Mouse (Mus musculus) c-Kit-positive CD71-positive TER-119-positive erythroid progenitor cells, embryonic 14.5 days (primary cell): Measurements from ENCODE around the gene Capn9.
A peak's percentile ranks its signal among the peaks of the same experiment; 100 is the strongest.

Source experiments
- DNase-seq: peaks from one replicate; pipeline ENCODE4 v3.0.0-alpha.2; 2013; ENCODE audit warnings: low spot score

The Capn9 gene

DNA sequence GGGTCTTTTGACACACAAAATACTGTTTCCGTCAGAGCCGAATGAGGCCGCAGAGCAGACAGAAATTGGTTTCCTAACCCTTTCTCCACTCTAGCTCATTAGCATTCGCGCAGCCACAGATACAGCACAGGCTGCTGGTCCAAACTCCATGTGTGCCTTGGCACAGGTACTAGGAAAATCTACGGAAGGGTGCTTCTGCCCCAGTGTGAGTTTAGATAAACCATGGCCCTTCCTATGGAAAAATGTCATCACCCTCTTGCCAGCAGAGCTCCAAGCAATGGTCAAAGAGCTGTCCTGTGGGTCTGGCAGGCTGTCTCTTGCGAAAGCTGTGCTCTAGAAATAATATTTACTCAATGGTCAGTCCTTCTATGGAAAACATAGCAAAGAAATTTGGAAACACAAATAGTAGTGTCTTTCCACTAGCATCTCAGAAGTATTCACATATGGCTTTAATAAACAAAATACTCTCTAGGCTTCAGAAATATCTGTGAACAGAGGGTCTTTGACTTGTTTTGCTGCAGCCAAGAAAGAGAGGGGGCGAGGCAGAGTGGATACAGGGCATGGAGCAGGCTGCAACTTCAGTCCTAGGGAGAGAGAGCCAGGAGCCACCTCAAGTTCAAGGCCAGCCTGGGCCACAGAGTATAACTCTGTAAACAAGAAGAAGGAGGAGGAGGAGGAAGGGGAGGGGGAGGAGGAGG, 4.0 kb upstream of the Capn9 start:
- no peak for DNase-seq

DNA sequence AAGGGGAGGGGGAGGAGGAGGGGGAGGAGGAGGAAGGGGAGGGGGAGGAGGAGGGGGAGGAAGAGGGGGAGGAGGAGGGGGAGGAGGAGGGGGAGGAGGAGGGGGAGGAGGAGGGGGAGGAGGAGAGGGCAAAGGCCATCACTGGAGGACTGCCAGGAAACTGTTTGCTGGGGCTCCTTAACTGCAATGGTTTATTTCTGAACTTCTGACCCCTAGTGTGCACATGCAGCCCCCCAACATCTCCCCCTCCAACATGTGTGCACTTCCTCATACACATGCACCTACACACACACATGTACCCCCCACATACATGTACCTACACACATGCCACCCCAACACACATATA, 3.5 kb upstream of the Capn9 start:
- DNase-seq = no peak

DNA sequence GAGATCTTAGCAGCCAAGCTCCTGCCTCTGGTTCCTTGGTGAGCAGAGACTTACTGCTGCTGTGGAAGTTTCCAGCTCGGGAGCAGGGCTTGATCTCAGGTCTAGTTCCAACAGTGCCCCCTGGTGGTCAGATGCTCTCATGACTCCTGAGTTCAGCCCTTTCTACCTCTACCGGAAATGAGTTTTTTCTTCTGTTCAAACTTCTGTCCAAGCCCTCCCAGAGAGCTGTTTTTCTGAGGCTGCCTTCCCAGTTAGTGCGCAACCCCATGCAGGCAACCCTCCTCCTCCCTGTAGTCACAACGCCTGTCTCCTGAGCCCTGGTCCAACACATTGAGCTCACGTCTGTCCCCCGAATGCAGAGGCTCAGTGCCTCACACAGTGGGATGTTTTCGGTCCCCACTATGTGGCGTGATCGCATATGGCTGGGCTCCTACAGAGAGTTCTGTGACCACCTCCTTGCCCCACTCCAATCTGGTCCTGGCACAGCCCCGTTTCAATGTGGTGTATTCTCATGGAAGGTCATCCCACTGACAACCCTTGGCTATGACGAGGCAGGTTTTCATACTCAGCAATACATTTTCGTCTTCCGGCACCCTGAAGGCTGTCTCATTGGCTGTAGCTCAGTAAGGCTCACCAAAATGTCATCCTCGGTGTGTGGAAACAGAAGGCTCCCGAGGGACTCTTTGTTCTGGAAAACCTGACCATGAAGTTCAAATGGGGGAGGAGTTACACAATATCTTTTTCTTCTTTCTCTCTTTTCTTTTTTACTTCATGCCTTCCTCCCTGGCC, 2.2 kb upstream of the Capn9 start:
- peak; percentile 75 for DNase-seq

DNA sequence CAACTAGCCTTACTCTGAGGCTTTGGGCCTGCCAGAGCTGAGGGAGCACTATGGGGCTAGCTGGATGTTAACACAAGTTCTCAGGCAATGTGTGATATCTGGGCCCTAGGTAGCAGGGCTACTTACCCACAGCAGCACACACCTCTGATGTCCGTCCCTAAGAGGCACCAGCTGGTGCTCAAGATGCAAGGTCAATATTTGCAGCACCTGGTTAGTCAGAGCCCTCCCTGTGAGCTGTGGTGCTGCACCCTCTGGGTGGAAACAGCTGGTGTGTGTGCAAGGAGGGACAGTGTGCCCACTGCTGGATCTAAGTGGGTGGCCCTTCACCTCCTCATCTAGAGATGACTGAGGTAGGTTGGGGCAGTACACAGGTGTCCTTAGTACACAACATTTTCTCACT, 840 bp downstream of the Capn9 start:
- no peak for DNase-seq

DNA sequence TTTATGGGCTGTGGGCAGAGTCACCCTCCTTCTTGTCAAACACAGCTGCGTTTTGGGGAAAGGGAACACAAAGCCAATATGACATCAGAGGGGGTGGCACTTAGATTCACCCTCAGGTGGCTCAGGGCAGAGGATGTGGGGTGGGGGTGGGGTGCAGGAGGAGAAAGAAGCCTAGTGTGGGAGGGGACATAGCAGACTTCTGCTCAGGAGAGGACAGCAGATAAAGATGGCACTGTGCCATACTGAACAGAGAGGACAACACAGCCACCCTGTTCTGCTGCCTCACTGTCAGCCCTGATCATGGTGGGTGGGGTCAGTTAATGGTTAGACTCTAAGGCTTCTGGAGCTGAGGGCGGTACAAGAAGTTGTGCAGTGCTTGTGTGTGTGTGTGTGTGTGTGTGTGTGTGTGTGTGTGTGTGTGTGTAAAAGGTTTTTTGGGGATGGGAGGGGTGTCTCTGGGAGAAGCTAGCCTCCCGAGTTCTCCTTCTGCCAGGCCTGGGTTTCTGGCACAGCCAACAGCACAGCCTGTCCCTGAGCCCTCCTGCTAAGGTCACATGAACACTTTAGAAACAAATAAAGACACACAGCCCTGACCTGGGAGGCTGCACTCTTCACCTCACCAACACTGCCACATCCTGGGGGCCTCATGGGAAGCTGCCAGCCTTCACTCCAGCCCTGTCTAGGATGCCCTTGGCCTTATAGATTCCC, 10.0 kb downstream of the Capn9 start:
- DNase-seq = no peak

DNA sequence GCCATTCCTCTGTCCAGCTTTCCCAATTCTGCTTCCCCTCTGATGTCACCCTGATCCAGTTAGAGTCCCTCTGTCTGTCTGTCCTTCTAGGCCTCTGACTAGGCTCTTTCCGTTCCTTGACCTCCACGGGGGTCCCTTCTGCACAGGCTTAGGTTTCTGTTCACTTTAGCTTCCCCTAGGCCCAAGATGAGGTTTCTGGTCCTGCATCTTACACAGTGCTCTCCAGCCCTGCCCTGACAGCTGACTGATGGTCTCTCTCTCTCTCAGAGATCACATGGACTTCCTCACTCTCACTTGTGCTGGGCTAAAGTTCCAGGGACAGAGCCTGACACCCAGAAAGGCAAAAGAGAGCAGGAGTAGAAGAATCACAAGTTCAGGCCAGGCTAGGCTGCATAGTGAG, 10.6 kb downstream of the Capn9 start:
- DNase-seq = no peak

DNA sequence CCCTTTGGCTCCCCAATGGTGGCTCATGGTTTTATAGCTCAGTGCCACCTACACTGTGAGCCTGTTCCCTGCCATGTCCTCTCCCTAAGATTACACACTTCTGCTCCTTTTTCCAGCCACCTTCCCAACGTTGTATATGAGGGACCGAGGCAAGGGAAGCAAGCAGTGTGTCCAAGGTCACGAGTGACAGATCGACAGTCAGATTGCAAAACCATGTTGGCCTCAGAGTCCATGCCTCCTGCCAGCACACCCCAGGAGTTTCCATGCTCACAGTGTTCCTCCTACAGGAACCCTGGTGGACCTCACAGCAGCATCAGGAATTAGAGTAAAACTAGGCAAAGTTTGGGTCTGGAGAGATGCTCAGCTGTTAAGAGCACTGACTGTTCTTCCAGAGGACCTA, 13.5 kb downstream of the Capn9 start:
- no peak for DNase-seq

DNA sequence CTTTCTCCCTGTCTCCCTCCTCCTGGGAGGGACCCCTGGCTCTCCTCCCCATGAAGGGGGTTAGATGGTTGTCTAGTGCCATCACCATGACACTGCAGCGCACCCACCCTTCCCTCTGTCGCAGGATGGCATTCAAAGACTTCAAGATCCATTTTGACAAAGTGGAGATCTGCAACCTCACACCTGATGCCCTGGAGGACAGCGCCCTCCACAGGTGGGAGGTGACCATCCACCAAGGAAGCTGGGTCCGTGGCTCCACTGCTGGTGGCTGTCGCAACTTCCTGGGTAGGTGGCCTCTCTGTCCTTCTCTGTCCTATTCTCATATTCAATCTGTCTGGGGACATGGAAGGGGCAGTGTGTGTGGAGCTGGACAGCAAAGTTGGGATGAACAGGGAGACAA, 28.2 kb downstream of the Capn9 start:
- no peak for DNase-seq

DNA sequence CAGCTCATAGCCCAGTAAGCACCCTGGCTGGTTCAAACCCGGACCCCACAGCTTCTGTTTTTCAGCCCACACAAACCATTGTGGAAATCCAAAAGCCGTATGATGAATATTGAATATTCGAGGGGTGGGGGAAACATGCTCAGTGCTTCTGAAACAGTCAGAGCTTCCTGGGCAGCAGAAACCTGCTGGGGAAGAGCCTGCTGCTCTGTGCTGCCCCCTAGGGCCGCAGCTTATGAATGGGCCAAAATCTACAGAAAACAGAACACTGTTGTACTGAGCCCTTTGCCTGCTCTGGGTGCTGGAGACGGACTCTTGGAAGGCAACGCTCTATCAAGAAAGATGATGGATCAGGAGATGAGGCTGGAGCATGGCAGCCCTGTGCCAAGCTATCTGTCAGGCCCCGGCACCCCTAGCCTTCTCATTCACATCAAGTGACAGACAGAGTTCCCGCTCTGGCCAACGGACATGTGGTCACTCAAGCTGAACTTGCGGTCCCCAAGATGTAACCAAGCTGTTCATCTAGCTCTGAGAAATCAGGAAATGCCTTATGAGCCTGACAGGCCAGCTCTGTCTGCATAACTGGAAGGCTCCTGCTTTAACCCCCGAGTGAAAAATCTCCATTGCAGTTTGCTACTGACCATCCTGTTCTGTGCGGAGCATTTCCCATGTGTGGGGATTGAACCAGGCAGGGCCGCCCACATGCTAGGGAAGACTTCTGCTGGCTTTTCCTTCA, 32.5 kb downstream of the Capn9 start:
- DNase-seq = no peak

DNA sequence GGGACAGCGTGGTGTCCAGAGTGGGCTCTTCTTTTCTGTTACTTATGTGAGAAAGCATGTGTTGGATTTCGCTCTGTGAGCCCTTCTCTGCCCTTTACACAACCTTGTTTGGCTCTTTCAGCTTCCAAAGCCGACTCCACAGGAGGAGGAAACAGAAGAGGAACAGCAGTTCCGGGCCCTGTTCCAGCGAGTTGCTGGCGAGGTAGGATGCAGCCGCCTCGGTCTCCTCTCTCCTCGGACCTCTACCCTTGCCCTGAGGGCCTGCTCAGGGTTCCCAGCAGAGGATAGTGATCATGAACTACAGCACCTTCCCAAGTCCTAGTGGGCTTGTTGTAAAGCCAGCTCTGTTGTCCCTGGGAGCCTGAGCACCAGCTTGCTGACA, 33.1 kb downstream of the Capn9 start:
- no peak for DNase-seq

DNA sequence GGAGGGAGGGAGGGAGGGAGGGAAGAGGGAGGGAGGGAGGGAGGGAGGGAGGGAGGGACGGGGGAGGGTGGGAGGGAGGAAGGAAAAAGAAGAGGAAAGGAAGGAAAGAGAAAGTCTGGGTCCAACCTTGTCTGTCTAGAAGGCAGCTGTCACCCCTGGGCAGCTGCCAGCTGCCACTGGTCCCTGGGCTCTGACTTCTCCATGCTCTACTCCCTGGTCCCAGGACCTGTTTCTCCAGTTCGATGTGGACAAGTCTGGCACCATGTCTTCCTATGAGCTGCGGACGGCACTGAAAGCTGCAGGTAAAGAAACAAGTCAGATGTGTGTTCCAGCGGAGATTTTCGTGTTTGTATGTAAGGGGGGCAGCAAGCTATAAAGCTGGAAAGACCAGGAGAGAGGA, 38.4 kb downstream of the Capn9 start:
- DNase-seq = no peak

DNA sequence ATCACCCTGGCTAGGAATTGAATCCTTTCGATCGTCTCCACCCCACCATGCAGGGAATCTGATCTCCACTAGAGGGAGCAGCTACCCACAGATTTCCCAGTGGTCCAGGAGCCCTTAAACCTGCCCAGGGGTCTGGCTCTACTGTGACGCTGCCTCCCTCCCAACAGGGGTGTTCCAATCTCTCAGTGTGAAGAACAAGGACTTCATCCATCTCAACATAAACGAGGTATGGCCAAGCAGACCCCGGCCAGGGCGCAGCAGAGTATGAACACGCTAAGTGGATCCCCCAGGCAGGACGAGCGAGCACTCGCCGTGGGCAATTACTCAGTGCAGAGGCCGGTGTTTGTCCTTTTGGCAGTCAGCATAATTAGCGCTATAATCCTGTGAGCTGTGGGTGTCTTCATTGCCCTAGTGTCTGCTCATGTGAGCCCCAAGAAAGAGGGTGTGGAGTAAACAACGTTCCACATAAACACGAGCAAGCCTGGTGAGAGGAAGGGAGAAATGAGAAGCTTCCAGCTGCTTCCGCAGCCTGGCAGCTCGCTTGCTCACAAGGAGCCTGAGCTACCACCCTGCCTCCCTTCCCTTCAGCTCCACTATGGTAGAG, 41.5 kb downstream of the Capn9 start:
- DNase-seq = peak; percentile 40

DNA sequence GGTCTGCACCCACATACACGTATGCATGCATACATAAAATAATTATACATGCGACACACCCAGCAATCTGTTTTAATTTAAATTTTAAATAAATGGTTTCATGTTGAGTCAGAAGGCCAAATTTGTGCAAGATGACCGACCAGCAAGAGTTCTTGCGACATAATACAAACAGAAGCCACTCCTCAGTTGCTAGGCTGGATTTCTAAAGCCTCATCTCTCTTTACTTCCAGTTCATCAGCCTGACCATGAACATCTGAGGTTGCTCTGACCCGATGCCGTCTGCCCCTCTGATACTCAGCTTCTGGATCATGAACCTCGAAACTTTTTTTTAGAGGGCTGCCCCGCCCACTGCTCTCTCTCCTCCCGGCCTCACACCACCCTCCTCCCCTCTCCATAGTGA, 42.3 kb downstream of the Capn9 start:
- no peak for DNase-seq

DNA sequence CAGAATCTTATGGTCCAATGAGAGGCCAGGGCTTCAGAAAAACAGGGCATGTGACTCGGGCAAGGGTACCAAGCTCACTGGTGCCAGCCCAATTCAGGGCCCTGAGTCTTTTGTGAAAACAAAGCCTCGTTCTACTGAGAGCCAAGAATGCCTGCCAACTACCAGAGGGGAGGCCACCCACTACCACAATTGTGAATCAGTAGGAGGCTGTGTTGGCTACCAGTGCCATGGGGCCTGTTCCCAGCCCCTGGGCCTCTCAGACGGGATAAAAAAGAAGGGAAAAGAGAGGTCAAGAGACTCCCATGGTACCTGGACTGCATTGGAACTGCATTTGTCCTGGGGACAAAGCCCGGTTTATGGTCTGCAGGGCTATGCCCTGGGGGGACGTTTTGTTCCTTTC, 45.3 kb downstream of the Capn9 start:
- no peak for DNase-seq

DNA sequence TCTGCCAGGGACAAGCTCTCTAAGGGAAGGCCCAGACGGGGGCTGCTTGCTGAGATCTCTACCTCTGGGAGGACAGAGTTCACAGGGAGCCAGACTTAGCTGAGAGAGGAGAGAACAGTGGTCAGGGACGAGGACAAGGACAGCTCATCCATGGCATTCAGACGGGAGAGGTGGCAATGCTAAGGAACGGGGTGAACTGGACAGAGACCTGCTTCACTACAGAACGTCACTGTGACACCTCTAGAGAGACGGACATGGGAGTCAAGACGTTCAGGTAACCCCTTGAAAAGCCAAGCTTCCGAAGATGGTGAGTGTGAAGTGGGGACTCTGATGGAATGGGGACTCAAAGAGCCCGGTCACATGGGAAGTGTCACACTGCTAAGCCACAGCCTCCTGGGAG, 50.3 kb downstream of the Capn9 start:
- DNase-seq = no peak

DNA sequence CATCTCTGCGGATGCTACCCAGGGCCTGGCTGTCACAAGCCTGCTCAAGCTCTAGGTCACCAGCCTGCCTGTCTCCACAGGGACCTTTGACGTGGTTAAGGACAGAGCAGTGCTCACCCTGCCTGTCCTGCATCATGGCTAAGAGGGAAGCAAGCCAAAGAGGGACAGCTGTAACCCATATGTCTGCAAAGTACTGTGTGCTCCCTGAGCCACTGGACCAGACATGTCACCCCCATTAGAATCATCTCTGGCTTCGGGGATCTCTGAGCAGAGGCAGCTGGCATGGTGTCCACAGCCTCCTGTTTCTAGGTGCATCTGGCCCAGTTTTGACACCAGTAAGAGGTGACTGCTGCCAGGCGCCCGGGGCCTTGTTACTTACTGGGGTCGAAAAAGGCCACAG, 54.6 kb downstream of the Capn9 start:
- DNase-seq = no peak

DNA sequence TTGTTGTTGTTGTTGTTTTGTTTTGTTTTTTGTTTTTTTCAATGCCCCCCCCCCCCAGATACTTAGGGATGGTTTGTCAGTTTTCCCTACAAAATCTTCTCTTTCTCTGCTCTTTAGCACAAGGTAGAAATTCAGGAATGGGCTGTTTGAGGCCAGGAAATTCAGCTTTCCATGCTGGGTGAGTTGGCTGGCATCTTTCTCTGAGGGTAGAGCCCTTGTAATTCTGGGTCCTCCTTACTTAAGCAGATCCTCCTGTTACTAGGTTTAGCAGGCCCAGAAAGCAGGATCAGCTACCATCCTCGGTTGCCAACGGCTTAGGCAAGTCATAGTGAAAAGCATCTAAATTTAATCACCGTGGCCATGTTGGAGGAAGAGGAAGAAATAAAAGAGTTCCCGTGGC, 55.0 kb downstream of the Capn9 start:
- DNase-seq = no peak

DNA sequence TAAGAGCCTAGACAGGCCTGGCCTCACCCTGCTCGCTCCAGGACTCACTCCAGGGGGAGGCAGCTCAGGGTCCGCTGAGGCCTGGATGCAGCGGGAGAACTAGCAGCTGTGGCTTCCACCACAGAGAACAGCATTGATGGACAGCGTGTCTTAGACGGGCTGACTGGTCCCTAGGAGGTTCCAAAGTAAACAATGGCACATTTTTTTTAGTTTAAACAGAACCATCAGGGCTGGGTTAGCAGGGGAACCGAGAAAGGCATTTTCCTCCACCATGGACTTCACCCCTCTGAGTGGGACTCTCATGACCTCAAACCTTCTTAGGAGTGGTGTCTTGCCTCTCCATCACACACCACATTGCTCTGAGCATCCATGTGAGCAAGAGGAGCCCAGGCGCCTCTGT, 56.1 kb downstream of the Capn9 start:
- no peak for DNase-seq

DNA sequence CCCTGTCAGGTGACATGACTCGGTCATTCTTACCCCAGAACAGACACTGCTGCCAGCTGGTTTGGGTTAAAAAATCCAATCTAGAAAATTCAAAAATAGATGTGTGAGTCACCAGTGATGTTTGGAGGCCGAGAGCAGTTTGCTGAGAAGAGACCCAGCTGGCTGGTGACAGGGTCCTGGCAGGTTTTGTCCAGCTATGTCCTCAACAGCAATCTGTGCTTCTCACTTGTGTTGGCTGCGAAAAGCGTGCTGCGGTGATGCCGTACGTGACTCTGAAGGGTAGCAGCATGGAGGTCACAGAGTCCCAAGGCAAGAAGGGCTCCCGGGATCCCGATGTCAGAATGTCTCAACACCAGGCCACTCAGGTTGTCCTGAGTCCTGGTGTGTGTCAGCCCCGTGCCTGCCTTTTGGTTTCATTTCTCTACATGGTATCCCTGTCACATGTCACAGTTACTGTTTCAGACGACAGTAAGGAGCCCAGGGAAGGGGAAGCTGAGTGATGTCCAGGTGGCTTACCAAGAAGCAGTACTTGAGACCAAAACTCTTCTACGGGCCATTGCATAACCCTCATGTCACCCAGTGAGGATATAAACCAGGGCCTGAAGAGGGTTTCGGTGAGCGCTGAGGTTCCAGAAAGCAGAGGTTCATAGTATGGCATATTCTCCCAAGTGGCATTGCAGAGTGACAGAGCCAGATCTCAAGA, 57.2 kb downstream of the Capn9 start:
- DNase-seq = no peak

DNA sequence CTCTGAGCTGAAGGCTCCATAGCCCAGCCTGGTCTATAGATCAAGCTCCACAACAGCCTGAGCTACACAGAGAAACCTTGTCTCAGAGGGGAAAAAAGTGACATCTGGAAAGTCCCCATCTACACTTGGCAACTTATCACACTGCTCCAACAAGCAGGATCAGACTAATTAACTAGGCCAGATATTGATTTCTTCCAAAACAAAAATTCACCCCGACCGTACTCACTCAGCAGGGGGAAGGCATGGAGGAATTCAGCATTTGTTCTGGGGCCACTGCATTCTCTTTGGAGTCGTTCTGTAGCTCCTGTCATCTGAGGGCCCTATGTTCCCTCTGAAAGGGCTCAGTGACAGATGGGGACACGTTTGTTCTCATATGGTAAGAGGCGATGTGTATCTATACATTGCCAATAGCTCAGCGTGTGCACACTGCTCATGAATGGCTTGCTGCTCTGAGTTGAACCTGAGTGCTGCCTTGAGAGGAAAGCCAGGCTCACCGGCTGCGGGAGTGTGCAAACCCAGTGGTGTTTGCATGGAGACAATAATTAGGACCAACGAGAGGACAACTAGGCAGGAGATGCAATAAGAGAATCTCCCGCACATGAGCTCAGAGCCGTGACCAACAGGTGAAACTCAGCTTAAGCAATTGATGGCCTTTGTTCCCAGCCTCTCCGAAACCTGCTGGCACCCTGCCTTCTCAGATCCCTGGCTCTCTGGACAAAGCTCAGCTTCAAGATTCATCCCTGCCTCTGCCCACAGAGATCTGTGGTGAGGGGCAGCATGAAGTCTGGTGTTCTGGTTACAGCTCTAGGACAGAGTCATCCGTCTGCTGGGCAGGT, 58.7 kb downstream of the Capn9 start:
- DNase-seq = no peak

DNA sequence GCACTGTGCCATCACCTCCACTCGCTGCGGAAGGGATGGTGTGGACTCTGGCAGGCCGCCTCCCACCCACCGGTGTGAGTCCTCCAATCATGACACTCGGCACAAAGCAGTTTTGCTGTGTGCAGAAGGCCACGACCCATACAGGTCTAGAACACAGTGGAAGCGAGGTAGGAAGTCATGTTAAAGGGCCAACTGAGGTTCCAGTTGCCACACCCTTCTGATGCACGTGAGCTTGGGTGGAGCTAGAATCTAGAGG, 59.3 kb downstream of the Capn9 start:
- no peak for DNase-seq
